Mouse (Mus musculus) lung, postnatal 0 days (tissue): ENCODE results near the gene Hmcn2.

Experiments
- CTCF ChIP-seq: IDR thresholded peaks from 2 replicates; pipeline ENCODE4 v1.5.1; 2016; ENCODE audit warnings: antibody characterized with exemption, mild to moderate bottlenecking
- EP300 ChIP-seq: IDR thresholded peaks from 2 replicates; pipeline ENCODE4 v1.6.1; 2016; ENCODE audit warnings: antibody characterized with exemption, mild to moderate bottlenecking, control low read depth

DNA sequence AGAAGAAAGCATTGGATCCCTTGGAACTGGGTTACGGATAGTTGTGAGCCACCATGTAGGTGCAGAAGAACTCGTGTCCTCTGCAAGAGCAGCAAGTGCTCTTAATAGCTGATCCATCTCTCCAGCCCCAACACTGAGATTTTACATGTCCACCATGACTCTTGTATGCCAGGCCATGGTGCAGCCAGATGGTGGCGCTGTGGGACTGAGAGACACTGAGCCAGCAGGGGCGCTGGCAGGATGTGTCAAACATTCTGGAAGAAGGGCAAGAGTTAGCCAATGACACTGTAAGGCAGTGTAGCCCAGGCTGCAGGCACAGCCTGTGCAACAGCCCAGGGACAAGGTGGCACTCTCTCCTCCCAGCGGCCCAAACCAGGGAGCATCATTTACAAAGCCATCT is 170.0 kb downstream of the Hmcn2 start:
- TF ChIP-seq EP300: no peak
- TF ChIP-seq CTCF: peak; percentile 95
